Mouse (Mus musculus) ES-Bruce4 (cell line): ENCODE measurements around the gene Clec4b2. TPM values are rescaled to one million over a fixed set of nuclear protein-coding genes. Genes with fewer than 3 reads are reported as not detected.
"Not testable (repeated sequence)": the region's sequence is repeated elsewhere in the genome, so short reads cannot be mapped to it uniquely, and the experiment has no call there.

Experiments
- H3K27ac ChIP-seq: 2 replicates; pipeline ENCODE4 v1.5.1; 2012; ENCODE audit warnings: low read length, inconsistent platforms; ENCODE audit not compliant: insufficient read depth
- H3K27me3 ChIP-seq: 2 replicates; pipeline ENCODE4 v1.6.1; 2012; ENCODE audit warnings: mild to moderate bottlenecking, low read length, inconsistent platforms; ENCODE audit not compliant: control insufficient read depth, poor library complexity, insufficient read depth, severe bottlenecking
- H3K36me3 ChIP-seq: 2 replicates; pipeline ENCODE4 v1.6.1; 2012; ENCODE audit warnings: inconsistent platforms, mild to moderate bottlenecking, low read length, moderate library complexity; ENCODE audit not compliant: control insufficient read depth, poor library complexity, insufficient read depth, severe bottlenecking
- H3K4me1 ChIP-seq: one replicate; pipeline ENCODE4 v1.8.1; 2011; ENCODE audit warnings: low read length; ENCODE audit not compliant: control insufficient read depth, insufficient read depth
- H3K4me3 ChIP-seq: 2 replicates; pipeline ENCODE4 v1.5.1; 2011; ENCODE audit warnings: low read depth, mild to moderate bottlenecking, low read length
- H3K9ac ChIP-seq: 2 replicates; pipeline ENCODE4 v1.6.1; 2012; ENCODE audit warnings: low read depth, mild to moderate bottlenecking, inconsistent platforms; ENCODE audit not compliant: poor library complexity, severe bottlenecking
- H3K9me3 ChIP-seq: replicated peaks from 2 replicates; pipeline ENCODE4 v1.6.1; 2012; ENCODE audit warnings: mild to moderate bottlenecking, low read length, inconsistent platforms; ENCODE audit not compliant: control insufficient read depth, poor library complexity, insufficient read depth, severe bottlenecking
- CTCF ChIP-seq: IDR thresholded peaks from one replicate; pipeline ENCODE4 v1.8.1; 2011; ENCODE audit warnings: low read depth, low read length
- EP300 ChIP-seq: IDR thresholded peaks from 2 replicates; pipeline ENCODE4 v1.6.1; 2011; ENCODE audit warnings: low read depth, low read length; ENCODE audit not compliant: insufficient read depth
- POLR2A ChIP-seq: IDR thresholded peaks from one replicate; pipeline ENCODE4 v1.8.1; 2011; ENCODE audit warnings: low read length; ENCODE audit not compliant: insufficient read depth
- polyA plus RNA-seq: library from polyadenylated mRNA; stranded (reverse); fragments of >200 nt; gene quantifications from 2 replicates; pipeline ENCODE4 v1.2.4, GENCODE M21; 2011; ENCODE audit warnings: low read depth; ENCODE audit not compliant: missing spikeins, insufficient read depth, insufficient read length

Gene Clec4b2
- polyA plus RNA-seq: not detected in 2 replicates

DNA sequence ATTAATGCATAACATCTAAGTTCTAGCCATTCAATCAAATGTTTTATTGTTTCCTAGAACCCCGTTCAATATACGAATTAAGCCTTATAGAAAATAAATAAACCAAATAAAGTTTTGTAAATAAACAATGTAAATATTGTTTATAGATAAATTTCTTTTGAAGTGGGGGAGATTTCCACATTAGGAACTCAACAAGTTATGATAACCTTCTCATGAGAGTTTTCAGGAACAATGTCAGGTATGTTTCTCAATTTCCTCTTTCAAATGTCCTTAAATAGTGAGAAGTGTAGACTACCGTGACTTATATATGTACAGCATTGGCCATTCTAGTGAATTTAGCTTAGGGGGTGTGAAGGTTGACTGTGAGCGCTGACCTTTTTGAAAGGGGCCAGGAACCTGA, at the start of gene Clec4b2:
Gene Clec4b2, plus strand, starts transcription at position 301 of the 400 bp plus-strand sequence.
- Histone ChIP-seq H3K27me3 (no peaks in the 10 kb centered on the region), H3K9ac (no peak within 1 kb of the TSS), H3K36me3 (no peaks in the 10 kb centered on the region), H3K27ac (no peak within 1 kb of the TSS), H3K9me3 (peaks cover 7% of the 10 kb centered on the region; the same call in 1 of the 2 replicates), H3K4me3 (no peak within 1 kb of the TSS), H3K4me1 (no peaks in the 10 kb centered on the region)
- no peak for TF ChIP-seq EP300
- TF ChIP-seq CTCF: no peak
- TF ChIP-seq POLR2A: no peak

DNA sequence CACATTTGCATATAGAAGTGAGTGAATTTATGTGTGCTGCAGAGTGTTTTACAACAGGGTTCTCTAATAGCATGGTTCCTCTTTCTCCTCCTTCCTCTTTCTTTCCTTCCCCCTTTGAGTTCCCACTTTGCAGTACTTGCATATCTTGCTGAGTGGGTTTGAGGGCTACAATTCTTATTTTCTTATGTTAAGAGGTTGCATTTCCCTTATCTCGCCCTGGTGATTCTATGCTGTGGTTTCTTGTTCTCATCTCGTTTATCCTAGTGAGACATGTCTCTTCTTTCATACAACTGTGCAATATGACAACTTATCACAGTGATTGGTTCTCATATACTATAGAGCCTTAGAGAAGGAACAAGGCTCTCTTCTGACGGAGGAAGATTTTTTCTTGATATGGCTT, 49.5 kb upstream of the Clec4b2 start:
- H3K4me1 ChIP-seq: no peaks in the 10 kb centered on the region
- H3K9me3 ChIP-seq: peaks cover 3% of the 10 kb centered on the region
- no peaks in the 10 kb centered on the region for H3K36me3 ChIP-seq
- H3K4me3 ChIP-seq: no peak overlapping the region
- no peak overlapping the region for H3K27ac ChIP-seq
- TF ChIP-seq EP300 (no peak), POLR2A (no peak), CTCF (no peak)
- H3K27me3 ChIP-seq: no peaks in the 10 kb centered on the region
- no peak overlapping the region for H3K9ac ChIP-seq

DNA sequence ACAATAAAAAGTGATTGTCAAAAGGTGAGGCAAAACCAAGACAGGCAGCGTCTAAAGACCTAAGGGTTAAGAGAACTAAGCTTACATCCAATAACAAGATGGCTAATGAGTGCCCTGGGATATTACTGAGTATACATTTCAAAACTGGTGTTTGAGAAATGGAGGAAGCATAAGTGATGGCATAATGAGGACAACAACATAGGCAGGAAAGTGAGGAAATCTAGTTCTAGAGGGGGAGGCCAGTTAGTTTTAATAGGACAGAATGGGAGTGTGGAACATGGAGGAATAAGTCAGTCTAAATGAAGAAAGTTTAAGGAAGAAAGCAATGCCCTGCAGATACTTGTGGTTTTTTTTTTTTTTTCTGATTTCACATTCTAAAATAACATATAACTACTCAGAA, 45.5 kb upstream of the Clec4b2 start:
- H3K4me3 ChIP-seq: no peak overlapping the region
- H3K9ac ChIP-seq: no peak overlapping the region
- no peak overlapping the region for H3K27ac ChIP-seq
- peaks cover 4% of the 10 kb centered on the region for H3K9me3 ChIP-seq
- H3K27me3 ChIP-seq: no peaks in the 10 kb centered on the region
- no peaks in the 10 kb centered on the region for H3K4me1 ChIP-seq
- TF ChIP-seq POLR2A: no peak
- no peaks in the 10 kb centered on the region for H3K36me3 ChIP-seq

DNA sequence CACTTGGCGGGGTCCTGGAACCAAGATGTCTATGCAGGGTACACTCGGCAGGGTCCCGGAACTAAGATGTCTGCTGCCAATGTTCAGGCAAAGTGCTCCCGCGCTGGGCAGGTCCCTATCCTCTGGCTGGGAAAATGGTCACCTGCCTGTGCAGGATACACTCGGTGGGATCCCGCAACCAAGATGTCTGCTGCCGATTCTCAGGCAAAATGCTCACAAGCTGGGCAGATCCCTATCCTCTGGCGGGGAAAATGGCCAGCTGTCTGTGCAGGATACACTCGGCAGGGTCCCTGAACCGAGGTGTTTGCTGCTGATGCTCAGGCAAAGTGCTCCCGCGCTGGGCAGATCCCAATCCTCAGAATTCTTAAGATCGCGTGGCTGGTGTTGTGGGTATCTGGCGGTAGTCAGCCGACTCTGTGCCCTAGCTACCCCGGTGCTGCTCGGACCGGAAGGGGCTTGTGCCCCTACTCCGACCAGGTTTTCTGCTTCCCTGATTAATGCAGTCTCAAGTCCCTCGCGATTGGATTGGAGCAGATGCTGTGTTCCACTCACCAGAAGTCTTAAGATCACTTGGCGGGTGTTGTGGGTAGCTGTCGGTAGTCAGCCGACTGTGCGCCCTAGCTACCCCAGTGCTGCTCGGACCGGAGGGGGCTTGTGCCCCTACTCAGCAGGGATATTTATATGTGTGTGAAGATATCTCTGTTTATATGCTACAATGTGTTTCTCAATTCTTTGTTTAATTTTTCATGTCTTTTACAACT, 34.7 kb upstream of the Clec4b2 start:
- not testable (repeated sequence) for H3K36me3 ChIP-seq, H3K9me3 ChIP-seq, H3K27ac ChIP-seq, H3K27me3 ChIP-seq, H3K4me1 ChIP-seq
- peak overlapping the region; percentile 29; the same call in 1 of the 2 replicates for H3K9ac ChIP-seq
- peak overlapping the region; percentile 70 for H3K4me3 ChIP-seq

DNA sequence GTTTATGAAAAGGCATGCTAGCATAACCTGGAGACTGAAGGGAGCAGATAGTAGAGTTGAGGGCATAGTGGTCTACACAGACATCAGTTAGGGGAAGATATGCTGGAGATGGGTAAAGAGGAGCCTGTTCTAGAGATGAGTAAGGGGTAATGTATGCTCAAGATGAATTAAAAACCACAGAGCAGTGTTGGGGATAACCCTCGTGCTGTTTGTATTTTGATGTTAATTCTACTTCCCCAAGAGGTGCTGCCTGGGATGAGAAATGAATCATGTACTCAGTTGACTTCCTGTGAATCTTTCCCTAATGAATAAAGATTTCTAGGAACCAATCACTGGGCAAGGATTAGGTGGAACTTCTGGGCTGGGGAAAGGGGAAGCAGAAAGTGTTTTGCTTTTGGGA, 2.6 kb upstream of the Clec4b2 start:
- Histone ChIP-seq H3K27me3 (no peaks in the 10 kb centered on the region), H3K27ac (no peak overlapping the region), H3K9me3 (peaks cover 7% of the 10 kb centered on the region; the same call in 1 of the 2 replicates)

DNA sequence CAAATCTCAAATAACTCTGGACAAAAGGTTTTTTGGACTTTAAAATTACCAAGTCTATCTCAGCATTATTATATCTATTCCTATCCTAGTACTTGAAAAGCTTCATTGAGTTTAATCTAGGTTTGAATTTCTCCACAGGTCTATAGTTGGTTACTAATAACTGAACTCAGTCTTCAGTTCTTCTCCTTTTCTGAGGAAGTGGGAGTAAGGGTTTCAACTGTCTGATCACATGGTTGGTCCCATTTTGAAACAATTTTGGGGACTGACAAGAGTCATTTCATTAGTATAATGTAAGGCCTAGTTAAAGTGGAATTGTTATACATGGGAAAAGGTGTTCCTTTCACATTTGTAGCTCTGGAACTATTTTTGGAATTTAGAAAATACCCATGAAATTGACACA, 1.7 kb upstream of the Clec4b2 start:
- Histone ChIP-seq H3K36me3 (no peaks in the 10 kb centered on the region), H3K27me3 (no peaks in the 10 kb centered on the region), H3K4me3 (no peak overlapping the region), H3K4me1 (no peaks in the 10 kb centered on the region), H3K9me3 (peaks cover 7% of the 10 kb centered on the region; the same call in 1 of the 2 replicates), H3K27ac (no peak overlapping the region), H3K9ac (no peak overlapping the region)
- no peak for TF ChIP-seq EP300
- no peak for TF ChIP-seq CTCF
- no peak for TF ChIP-seq POLR2A

More for the DNA sequence above, 2.6 kb upstream of the Clec4b2 start:
- H3K9ac ChIP-seq: no peak overlapping the region
- no peaks in the 10 kb centered on the region for H3K36me3 ChIP-seq
- no peak for TF ChIP-seq CTCF
- TF ChIP-seq EP300: no peak
- TF ChIP-seq POLR2A: no peak
- no peak overlapping the region for H3K4me3 ChIP-seq
- H3K4me1 ChIP-seq: no peaks in the 10 kb centered on the region
